Mouse (Mus musculus) embryonic facial prominence, embryonic 12.5 days (tissue): ENCODE results near the gene Myo16. TPM values are rescaled to one million over a fixed set of nuclear protein-coding genes. Genes with fewer than 3 reads are reported as not detected.

Experiments used
- ATAC-seq: fragments of 200-750 bp; cut with Nextera tagmentation; 2 replicates; pipeline ENCODE4 v1.8.0; 2017; ENCODE audit not compliant: insufficient number of reproducible peaks, insufficient read depth, low FRiP score, low TSS enrichment
- H3K27ac ChIP-seq: fragments of 300-500 bp; sonication (generic); 2 replicates; pipeline ENCODE4 v1.5.1; 2016; ENCODE audit warnings: mild to moderate bottlenecking
- H3K27me3 ChIP-seq: fragments of 300-500 bp; sonication (generic); 2 replicates; pipeline ENCODE4 v1.6.1; 2016; ENCODE audit warnings: mild to moderate bottlenecking, moderate library complexity
- H3K36me3 ChIP-seq: fragments of 300-500 bp; sonication (generic); 2 replicates; pipeline ENCODE4 v1.6.1; 2016; ENCODE audit warnings: mild to moderate bottlenecking
- H3K4me1 ChIP-seq: fragments of 300-500 bp; sonication (generic); 2 replicates; pipeline ENCODE4 v1.6.1; 2016
- H3K4me2 ChIP-seq: fragments of 300-500 bp; sonication (generic); replicated peaks from 2 replicates; pipeline ENCODE4 v1.6.1; 2016; ENCODE audit warnings: mild to moderate bottlenecking, moderate library complexity
- H3K4me3 ChIP-seq: fragments of 300-500 bp; sonication (generic); 2 replicates; pipeline ENCODE4 v1.5.1; 2016; ENCODE audit warnings: mild to moderate bottlenecking
- H3K9ac ChIP-seq: fragments of 300-500 bp; sonication (generic); 2 replicates; pipeline ENCODE4 v1.6.1; 2016; ENCODE audit warnings: mild to moderate bottlenecking, moderate library complexity
- H3K9me3 ChIP-seq: fragments of 300-500 bp; sonication (generic); 2 replicates; pipeline ENCODE4 v1.6.1; 2016; ENCODE audit warnings: mild to moderate bottlenecking, moderate library complexity
- WGBS: fragments of 180-500 bp; shearing (Covaris S2); methylation state at CpG from one replicate; pipeline ENCODE4 v1.1.7; 2016; 5-methylcytosine and 5-hydroxymethylcytosine counted together
- polyA plus RNA-seq: library from polyadenylated mRNA; unstranded; fragments of >200 nt; fragmentation: Nextera tagmentation; extraction: Ambion mirVana; gene quantifications from 2 replicates; pipeline ENCODE4 v1.2.1, GENCODE M21; 2016

The Myo16 gene
- polyA plus RNA-seq, 1 experiment from 2014 or later = 0.67 TPM

DNA sequence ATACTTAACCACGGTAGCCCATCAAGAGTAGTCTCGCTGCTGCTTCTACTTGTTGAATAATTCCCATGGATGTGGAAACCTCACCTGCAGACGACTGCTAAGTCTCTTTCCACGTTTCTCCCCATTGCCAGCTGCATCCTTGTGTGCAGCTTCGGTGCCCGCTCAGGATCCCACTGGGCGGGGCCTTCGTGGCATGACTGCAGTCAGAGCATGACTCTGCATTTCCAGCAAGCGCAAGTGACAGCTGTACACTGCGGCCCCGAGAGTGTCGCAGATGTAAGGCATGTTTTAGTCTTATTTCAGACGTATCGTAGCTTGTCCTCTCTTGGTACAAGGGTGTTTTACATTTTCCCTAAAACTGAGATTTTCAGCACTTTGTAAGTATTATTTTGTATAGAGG, 294.8 kb downstream of the Myo16 start:
- H3K9ac ChIP-seq = no peak overlapping the region
- H3K27ac ChIP-seq = no peak overlapping the region
- H3K4me3 ChIP-seq = no peak overlapping the region
- no peaks in the 10 kb centered on the region for H3K36me3 ChIP-seq
- no peaks in the 10 kb centered on the region for H3K4me1 ChIP-seq
- H3K4me2 ChIP-seq = no peak overlapping the region
- H3K27me3 ChIP-seq = no peaks in the 10 kb centered on the region
- no peaks in the 10 kb centered on the region for H3K9me3 ChIP-seq
- ATAC-seq = no peak
- WGBS = 83% methylated on average over 14 of the region's 14 CpGs

DNA sequence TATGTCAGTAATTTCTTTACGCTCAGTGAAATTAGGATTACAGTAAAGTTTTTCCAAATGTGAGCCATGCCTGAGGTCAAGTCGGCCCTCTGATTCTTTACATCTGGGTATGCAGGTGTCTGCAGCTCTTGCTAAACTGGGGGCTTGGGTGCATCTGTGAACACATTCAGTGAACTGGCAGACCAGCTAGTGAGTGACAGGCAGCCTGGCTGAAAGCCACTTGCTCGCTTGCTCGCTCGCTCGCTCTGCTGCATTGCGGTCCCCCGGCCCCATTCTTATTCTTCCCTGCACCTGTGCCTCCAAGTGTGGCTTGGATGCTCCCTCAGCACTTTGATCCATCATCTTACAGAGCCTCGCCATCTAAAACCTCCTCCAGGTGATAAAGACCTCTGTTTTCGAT, 299.3 kb downstream of the Myo16 start:
- 0 out of 2 replicates have a peak, but pooled peaks cover 3% of the 10 kb centered on the region for H3K4me1 ChIP-seq
- H3K36me3 ChIP-seq = no peaks in the 10 kb centered on the region
- no peak overlapping the region for H3K27ac ChIP-seq
- H3K9ac ChIP-seq = no peak overlapping the region
- ATAC-seq = no peak
- H3K4me3 ChIP-seq = no peak overlapping the region
- 65% methylated on average over 10 of the region's 10 CpGs for WGBS
- no peaks in the 10 kb centered on the region for H3K9me3 ChIP-seq
- H3K4me2 ChIP-seq = no peak overlapping the region
- no peaks in the 10 kb centered on the region for H3K27me3 ChIP-seq

DNA sequence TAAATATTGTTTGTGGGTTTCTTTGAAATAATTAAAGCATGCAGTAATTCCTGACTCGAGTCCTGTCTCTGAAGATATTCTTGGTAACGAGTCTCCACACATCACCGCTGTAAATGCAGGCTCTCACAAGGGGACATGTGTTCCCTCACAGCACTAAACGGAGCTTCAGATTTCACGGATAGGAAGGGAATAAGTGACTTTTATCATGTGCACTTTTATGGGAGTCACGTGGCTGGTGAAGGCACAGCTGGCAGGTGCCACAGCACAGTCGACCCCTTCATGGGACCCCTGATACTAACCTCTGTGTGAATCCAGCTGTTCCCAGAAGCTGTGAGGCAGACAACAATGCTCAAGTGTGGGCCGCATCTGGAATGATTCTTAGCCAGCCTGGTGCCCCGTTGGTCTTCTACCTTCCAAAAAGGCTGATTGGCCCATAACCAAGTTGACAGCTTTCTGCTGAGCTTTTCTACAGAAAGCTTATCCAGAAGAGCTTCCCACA, 304.5 kb downstream of the Myo16 start:
- Histone ChIP-seq H3K4me3 (no peak overlapping the region), H3K27me3 (no peaks in the 10 kb centered on the region), H3K27ac (no peak overlapping the region), H3K9me3 (no peaks in the 10 kb centered on the region), H3K4me2 (no peak overlapping the region), H3K9ac (no peak overlapping the region), H3K4me1 (0 out of 2 replicates have a peak, but pooled peaks cover 3% of the 10 kb centered on the region), H3K36me3 (no peaks in the 10 kb centered on the region)
- no peak for ATAC-seq
- WGBS = 66% methylated on average over 9 of the region's 9 CpGs

DNA sequence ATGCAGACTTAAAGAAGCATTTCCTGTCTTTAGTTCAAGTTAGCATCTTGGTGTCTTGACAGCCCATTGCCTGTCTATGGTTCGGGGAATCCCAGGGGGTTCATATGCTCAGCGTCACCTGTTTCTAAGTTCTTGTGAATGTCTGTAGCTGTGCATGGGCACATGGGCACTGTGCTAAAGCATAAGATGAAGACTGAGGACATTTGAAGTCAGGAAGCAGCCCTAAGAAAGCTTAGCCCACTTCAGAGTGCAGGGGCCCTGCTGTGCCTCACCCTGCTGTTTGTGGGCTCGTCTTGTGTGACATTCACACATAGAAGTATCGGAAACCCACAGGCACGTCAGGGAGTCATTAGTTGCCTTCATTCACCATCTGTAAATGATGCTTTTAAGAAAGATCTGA, 308.6 kb downstream of the Myo16 start:
- ATAC-seq = no peak
- WGBS = 76% methylated on average over 5 of the region's 5 CpGs
- Histone ChIP-seq H3K27ac (no peak overlapping the region), H3K27me3 (no peaks in the 10 kb centered on the region), H3K36me3 (no peaks in the 10 kb centered on the region), H3K4me1 (no peaks in the 10 kb centered on the region), H3K9ac (no peak overlapping the region), H3K9me3 (no peaks in the 10 kb centered on the region), H3K4me3 (no peak overlapping the region), H3K4me2 (no peak overlapping the region)

DNA sequence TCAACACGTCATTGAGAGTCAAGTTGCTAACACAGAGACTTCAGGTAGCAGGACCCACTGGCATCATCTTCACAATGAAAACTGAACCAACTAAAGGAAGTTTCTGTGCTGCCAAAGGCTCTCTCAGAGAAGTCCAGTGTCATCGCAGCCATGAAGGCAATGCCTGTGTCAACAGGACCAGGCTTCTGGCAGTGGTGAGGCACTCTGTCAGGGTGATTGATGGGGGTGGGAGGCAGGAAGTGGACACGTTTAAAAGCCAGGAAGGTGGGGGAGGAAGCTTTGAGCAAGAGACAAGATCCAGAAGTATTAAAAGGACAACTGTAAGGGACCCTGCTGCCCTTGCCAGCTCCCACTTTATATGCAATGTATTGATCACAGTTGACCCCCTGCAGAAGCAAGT, 314.8 kb downstream of the Myo16 start:
- Histone ChIP-seq H3K27me3 (no peaks in the 10 kb centered on the region), H3K4me2 (no peak overlapping the region), H3K27ac (no peak overlapping the region), H3K36me3 (no peaks in the 10 kb centered on the region), H3K4me1 (0 out of 2 replicates have a peak, but pooled peaks cover 4% of the 10 kb centered on the region), H3K4me3 (no peak overlapping the region), H3K9ac (no peak overlapping the region), H3K9me3 (no peaks in the 10 kb centered on the region)
- 53% methylated on average over 3 of the region's 3 CpGs for WGBS
- no peak for ATAC-seq

DNA sequence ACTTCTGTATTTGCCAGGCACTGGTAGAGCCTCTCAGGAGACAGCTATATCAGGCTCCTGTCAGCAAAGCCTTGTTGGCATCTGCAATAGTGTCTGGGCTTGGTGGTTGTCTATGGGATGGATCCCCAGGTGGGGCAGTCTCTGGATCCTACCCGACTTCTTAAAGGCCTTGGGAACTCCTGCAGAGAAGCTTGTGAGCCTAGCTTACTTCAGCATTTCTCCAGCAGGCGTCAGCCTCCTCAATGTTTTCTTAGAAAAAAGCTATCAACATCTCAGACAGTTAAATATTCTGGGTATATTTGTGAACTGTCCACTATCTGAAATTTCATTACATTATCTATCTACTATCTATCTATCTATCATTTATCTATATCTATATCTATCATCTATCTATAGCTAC, 315.9 kb downstream of the Myo16 start:
- WGBS = 51% methylated on average over 2 of the region's 2 CpGs
- no peak overlapping the region for H3K27ac ChIP-seq
- no peaks in the 10 kb centered on the region for H3K27me3 ChIP-seq
- H3K9me3 ChIP-seq = no peaks in the 10 kb centered on the region
- H3K4me3 ChIP-seq = no peak overlapping the region
- no peak overlapping the region for H3K4me2 ChIP-seq
- no peak for ATAC-seq
- H3K4me1 ChIP-seq = 0 out of 2 replicates have a peak, but pooled peaks cover 4% of the 10 kb centered on the region
- H3K9ac ChIP-seq = no peak overlapping the region
- H3K36me3 ChIP-seq = no peaks in the 10 kb centered on the region

DNA sequence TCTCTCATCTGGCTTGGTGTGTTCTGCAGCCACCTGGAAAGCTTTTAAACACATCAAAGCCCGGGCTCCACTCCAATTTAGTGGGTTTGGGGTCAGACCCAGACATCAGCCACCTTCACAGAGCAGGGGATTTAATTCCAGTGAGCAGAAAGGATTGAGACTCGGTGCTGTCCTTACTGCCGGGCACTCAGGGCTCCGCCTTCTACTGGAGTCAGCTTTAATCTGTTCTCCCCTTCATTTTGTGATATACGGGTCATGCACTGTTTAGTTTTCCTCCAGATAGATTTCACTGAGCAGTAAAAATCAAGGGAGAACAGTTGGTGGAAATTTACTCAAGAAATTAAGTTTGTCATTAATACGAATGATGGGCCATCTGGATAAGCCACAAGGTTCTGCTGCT, 316.6 kb downstream of the Myo16 start:
- H3K4me2 ChIP-seq = no peak overlapping the region
- H3K4me3 ChIP-seq = no peak overlapping the region
- 45% methylated on average over 6 of the region's 6 CpGs for WGBS
- H3K9ac ChIP-seq = no peak overlapping the region
- 0 out of 2 replicates have a peak, but pooled peaks cover 4% of the 10 kb centered on the region for H3K4me1 ChIP-seq
- H3K27ac ChIP-seq = no peak overlapping the region
- H3K36me3 ChIP-seq = no peaks in the 10 kb centered on the region
- ATAC-seq = no peak
- no peaks in the 10 kb centered on the region for H3K9me3 ChIP-seq
- no peaks in the 10 kb centered on the region for H3K27me3 ChIP-seq

DNA sequence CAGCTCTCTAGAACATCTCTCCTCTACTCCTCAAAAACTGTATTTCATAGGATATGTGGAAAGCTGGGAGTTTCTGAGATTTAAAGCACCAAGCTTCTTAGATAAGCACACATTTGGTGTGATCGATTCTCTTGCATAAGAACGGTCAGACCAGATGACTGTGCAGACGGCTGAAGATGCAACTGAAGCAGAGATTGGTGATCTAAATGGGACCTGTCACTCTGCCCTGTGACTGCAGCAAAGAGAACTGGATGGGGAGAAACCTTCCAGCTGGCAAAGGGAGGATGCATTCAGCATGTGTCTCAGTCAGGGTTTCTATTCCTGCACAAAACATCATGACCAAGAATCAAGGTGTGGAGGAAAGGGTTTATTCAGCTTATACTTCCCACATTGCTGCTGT, 318.7 kb downstream of the Myo16 start:
- H3K4me2 ChIP-seq = no peak overlapping the region
- no peak overlapping the region for H3K9ac ChIP-seq
- no peak overlapping the region for H3K27ac ChIP-seq
- H3K4me1 ChIP-seq = 0 out of 2 replicates have a peak, but pooled peaks cover 4% of the 10 kb centered on the region
- no peak for ATAC-seq
- 84% methylated on average over 3 of the region's 3 CpGs for WGBS
- no peaks in the 10 kb centered on the region for H3K27me3 ChIP-seq
- H3K4me3 ChIP-seq = no peak overlapping the region
- H3K36me3 ChIP-seq = no peaks in the 10 kb centered on the region
- no peaks in the 10 kb centered on the region for H3K9me3 ChIP-seq

DNA sequence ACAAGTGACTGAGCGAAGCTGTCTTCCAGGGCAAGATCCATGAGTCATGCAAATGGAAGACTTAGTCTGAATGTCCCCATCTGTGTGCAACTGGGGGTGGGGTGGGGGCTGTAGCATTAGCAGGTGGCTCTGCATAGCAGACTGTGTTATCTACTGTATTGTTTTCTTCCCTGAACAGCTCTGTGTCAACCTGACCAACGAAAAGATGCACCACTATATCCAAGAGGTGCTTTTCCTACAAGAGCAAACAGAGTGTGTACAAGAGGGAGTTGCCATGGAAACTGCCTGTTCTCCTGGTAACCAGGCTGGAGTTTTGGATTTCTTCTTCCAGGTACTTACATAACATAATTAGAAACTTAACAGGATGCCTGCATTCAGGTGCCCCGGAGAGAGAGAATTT, 320.7 kb downstream of the Myo16 start:
- Histone ChIP-seq H3K4me1 (0 out of 2 replicates have a peak, but pooled peaks cover 4% of the 10 kb centered on the region), H3K4me3 (no peak overlapping the region), H3K27me3 (no peaks in the 10 kb centered on the region), H3K9me3 (no peaks in the 10 kb centered on the region), H3K4me2 (no peak overlapping the region), H3K9ac (no peak overlapping the region), H3K36me3 (no peaks in the 10 kb centered on the region), H3K27ac (no peak overlapping the region)
- WGBS = 72% methylated on average over 3 of the region's 3 CpGs
- ATAC-seq = no peak

DNA sequence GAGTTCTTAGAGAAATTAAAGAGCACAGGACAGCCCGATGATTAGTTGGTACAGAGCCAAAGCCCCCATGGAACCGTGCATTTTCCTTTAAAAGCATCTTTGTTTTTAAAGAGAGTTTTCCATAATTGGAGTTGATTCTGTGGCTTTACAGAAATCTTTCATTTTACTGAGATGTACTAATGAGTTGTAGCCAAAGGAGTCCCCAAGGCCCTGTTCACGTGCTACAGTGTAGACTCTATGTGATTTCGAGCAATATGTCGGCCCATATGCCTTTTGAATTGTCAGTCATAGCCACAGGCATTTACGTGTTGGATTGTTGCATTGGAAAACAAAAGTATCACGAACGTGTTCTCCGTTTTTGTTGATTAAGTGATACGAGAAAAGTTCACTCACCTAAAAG, 325.3 kb downstream of the Myo16 start:
- 79% methylated on average over 10 of the region's 10 CpGs for WGBS
- H3K27ac ChIP-seq = no peak overlapping the region
- no peaks in the 10 kb centered on the region for H3K4me1 ChIP-seq
- no peaks in the 10 kb centered on the region for H3K36me3 ChIP-seq
- no peak overlapping the region for H3K9ac ChIP-seq
- H3K9me3 ChIP-seq = no peaks in the 10 kb centered on the region
- no peaks in the 10 kb centered on the region for H3K27me3 ChIP-seq
- no peak overlapping the region for H3K4me3 ChIP-seq
- ATAC-seq = no peak
- H3K4me2 ChIP-seq = no peak overlapping the region

DNA sequence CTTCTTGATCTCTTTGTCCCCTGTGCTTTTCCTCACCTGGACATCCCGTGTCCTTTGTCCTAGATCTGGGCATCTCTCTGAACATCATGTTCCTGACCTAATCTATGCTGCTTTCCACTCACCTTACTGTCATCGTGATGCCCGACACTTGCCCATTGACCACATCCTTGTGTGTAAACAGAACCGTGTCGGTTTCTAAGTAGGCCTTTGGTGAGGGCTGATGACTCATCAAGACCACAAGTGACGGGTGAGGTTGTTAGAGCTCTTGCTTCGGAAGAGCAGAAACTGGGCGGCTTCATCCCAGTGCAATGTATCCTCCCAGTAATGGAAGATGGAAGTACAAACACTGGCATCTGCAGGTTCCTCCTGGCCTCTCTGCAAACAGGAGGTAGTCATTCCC, 327.1 kb downstream of the Myo16 start:
- Histone ChIP-seq H3K27ac (no peak overlapping the region), H3K4me3 (no peak overlapping the region), H3K36me3 (no peaks in the 10 kb centered on the region), H3K4me2 (no peak overlapping the region), H3K9ac (no peak overlapping the region), H3K4me1 (no peaks in the 10 kb centered on the region), H3K27me3 (no peaks in the 10 kb centered on the region), H3K9me3 (no peaks in the 10 kb centered on the region)
- ATAC-seq = no peak
- WGBS = 90% methylated on average over 8 of the region's 8 CpGs

DNA sequence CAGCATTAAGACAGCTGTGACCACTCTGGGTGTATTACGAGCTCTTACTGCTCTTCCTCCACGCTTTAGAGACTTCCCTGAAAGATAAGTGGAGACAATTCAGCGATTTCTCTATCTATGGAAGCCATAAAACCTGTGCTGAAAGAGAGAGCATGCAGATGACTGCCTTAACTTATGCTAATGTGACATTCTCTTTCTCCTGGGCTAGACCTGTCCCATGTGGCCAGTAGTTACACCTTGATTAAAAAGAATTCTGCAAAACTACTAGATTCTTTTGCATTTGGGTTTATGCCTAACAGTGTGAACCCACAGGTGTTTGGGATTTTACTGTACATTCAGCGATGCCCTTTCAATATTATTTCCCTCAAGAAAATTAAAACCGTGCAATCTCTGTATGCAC, 328.4 kb downstream of the Myo16 start:
- Histone ChIP-seq H3K9me3 (no peaks in the 10 kb centered on the region), H3K27ac (no peak overlapping the region), H3K36me3 (no peaks in the 10 kb centered on the region), H3K4me1 (no peaks in the 10 kb centered on the region), H3K27me3 (no peaks in the 10 kb centered on the region), H3K4me2 (no peak overlapping the region), H3K4me3 (no peak overlapping the region), H3K9ac (no peak overlapping the region)
- ATAC-seq = no peak
- WGBS = 84% methylated on average over 5 of the region's 5 CpGs

DNA sequence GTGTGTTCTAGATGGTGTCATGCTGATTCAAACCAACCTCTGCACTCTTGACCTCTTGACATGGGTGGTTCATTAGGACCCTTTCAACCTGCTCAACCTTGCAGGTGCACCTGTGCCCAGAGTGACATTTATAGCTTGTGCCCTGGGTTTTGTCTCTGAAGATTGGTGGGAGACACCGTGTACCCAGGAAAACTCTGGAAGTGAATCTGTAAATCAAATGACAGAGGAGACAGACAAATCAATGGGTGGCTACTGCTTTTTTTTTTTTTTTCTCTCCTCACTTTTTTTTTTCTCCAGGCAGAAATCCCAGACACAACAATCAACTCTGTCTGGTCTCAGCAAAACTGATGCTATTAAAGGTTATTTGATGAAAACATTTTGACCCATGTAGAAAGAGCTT, 329.2 kb downstream of the Myo16 start:
- ATAC-seq = no peak
- no peaks in the 10 kb centered on the region for H3K9me3 ChIP-seq
- no peaks in the 10 kb centered on the region for H3K36me3 ChIP-seq
- WGBS = 61% methylated on average over 1 of the region's 1 CpGs
- no peak overlapping the region for H3K27ac ChIP-seq
- no peak overlapping the region for H3K4me3 ChIP-seq
- H3K4me2 ChIP-seq = no peak overlapping the region
- no peaks in the 10 kb centered on the region for H3K27me3 ChIP-seq
- H3K4me1 ChIP-seq = no peaks in the 10 kb centered on the region
- no peak overlapping the region for H3K9ac ChIP-seq
